ENCODE assay signal across 21 mouse cellular contexts in genomic region chr14:54457907-54458569, GRCm38 (mm10). TPM values are rescaled to one million over a fixed set of nuclear protein-coding genes. Genes with fewer than 3 reads are reported as not detected.
A peak's percentile ranks its signal among the peaks of the same experiment; 100 is the strongest.
DNase-seq lines count a peak whose midpoint lies in the region; ATAC-seq and TF ChIP-seq lines count a peak whose summit lies in the region.
"Had no signal": no experiment of that assay in that cellular context is flagged by ENCODE, and none has a peak within 500 bp of the region (broad histone marks: within the 10 kb centered on the region; RNA-seq: fewer than 3 reads in every experiment).

No protein-coding gene starts in this region.

- H3K9ac ChIP-seq in liver, embryonic 15.5 days = no peak overlapping the region
- H3K9ac ChIP-seq in liver, postnatal 0 days (replicated peaks) = no peak overlapping the region
- H3K9ac ChIP-seq in liver, embryonic 12.5 days = no peak overlapping the region
- peak overlapping the region; percentile 13 for H3K9ac ChIP-seq in MEL (ENCODE audit: control insufficient read depth, low read depth, low read length, poor library complexity, severe bottlenecking)
- H3K9ac ChIP-seq: embryonic facial prominence, embryonic 12.5 days; forebrain, embryonic 13.5 days; forebrain, embryonic 15.5 days; forebrain, postnatal 0 days had no signal

- TF ChIP-seq EP300 in liver, postnatal 0 days (IDR thresholded peaks at IDR 0.05; ENCODE audit: low read depth) = 0 out of 2 replicates have a peak, but pooled peaks have one; percentile 23
- peak; percentile 74 to 78 for TF ChIP-seq EP300 in MEL (IDR thresholded peaks at IDR 0.05; ENCODE audit: low read depth in 1 of 2, low read length in 2 of 2)

- DNase-seq in liver (no peak), MEL (ENCODE audit: low read depth, low spot score) (peak; percentile 84), MEL-GATA-1-ER (ENCODE audit: extremely low read depth, low read depth) (peak; percentile 49)
- DNase-seq in liver, postnatal 0 days = no peak
- no peak for DNase-seq in cerebellum, postnatal 4 days (ENCODE audit: low spot score in 2 of 2)
- DNase-seq: adrenal gland, adult 2 months; adrenal gland, postnatal 10 days; adrenal gland, postnatal 25 days; cerebellum, adult 11 months; cerebellum, adult 18-20 months; cerebellum, adult 8-10 months; cerebellum, adult 9-11 months; cerebellum, postnatal 14 days; cerebellum, postnatal 36 days; forebrain, postnatal 0 days had no signal

- no peak for TF ChIP-seq CTCF in liver, postnatal 0 days (IDR thresholded peaks at IDR 0.05; ENCODE audit: low read depth)
- TF ChIP-seq CTCF in MEL (IDR thresholded peaks at IDR 0.05 in 2 of 3, conservative IDR thresholded peaks at IDR 0.05 in 1 of 3; ENCODE audit: control insufficient read depth in 1 of 3, insufficient read depth in 1 of 3, low read depth in 2 of 3, low read length in 3 of 3, poor library complexity in 1 of 3, severe bottlenecking in 1 of 3) = no peak

- no peak for TF ChIP-seq POLR2A in MEL (IDR thresholded peaks at IDR 0.05; ENCODE audit: control insufficient read depth in 1 of 2, insufficient read depth in 1 of 2, low read depth in 1 of 2, low read length in 2 of 2, poor library complexity in 1 of 2)

- no peak for TF ChIP-seq RAD21 in MEL (IDR thresholded peaks at IDR 0.05; ENCODE audit: low read depth, low read length)

- ATAC-seq in liver, embryonic 15.5 days (ENCODE audit: insufficient read depth) = peak; percentile 15; the same call in 1 of the 2 replicates
- ATAC-seq in liver, postnatal 0 days = no peak
- no peak for ATAC-seq in liver, embryonic 12.5 days
- ATAC-seq: forebrain, embryonic 13.5 days; forebrain, embryonic 15.5 days; forebrain, postnatal 0 days had no signal

- H3K79me2 ChIP-seq in MEL (ENCODE audit: control insufficient read depth, insufficient read depth, low read length, poor library complexity) = no peaks in the 10 kb centered on the region

- WGBS in liver, embryonic 15.5 days (ENCODE audit: insufficient replicate concordance) = 60% methylated on average over 14 of the region's 14 CpGs
- 72% methylated on average over 14 of the region's 14 CpGs for WGBS in liver, postnatal 0 days (ENCODE audit: insufficient replicate concordance)
- 69% methylated on average over 13 of the region's 14 CpGs for WGBS in liver, embryonic 12.5 days (ENCODE audit: insufficient replicate concordance)

- no peaks in the 10 kb centered on the region for H3K36me3 ChIP-seq in liver, embryonic 15.5 days (replicated peaks)
- no peaks in the 10 kb centered on the region for H3K36me3 ChIP-seq in liver, postnatal 0 days (replicated peaks; ENCODE audit: insufficient read depth, low read length)
- H3K36me3 ChIP-seq in liver, embryonic 12.5 days = no peaks in the 10 kb centered on the region
- H3K36me3 ChIP-seq in MEL (ENCODE audit: control insufficient read depth in 1 of 2, insufficient read depth in 2 of 2, low read length in 2 of 2) = peaks cover 0 to 9% of the 10 kb centered on the region in 2 experiments; a peak in 2 of 4 replicates
- H3K36me3 ChIP-seq: embryonic facial prominence, embryonic 10.5 days; embryonic facial prominence, embryonic 12.5 days; forebrain, embryonic 15.5 days had no signal

- no peak overlapping the region for H3K27ac ChIP-seq in liver, embryonic 15.5 days (replicated peaks)
- H3K27ac ChIP-seq in liver, postnatal 0 days (ENCODE audit: low read depth) = no peak overlapping the region
- H3K27ac ChIP-seq in liver, embryonic 12.5 days = no peak overlapping the region
- H3K27ac ChIP-seq in MEL (ENCODE audit: control insufficient read depth, low read depth, low read length) = peak overlapping the region; percentile 57
- H3K27ac ChIP-seq: embryonic facial prominence, embryonic 10.5 days; embryonic facial prominence, embryonic 12.5 days; forebrain, embryonic 13.5 days; forebrain, embryonic 15.5 days had no signal

- no peaks in the 10 kb centered on the region for H3K9me3 ChIP-seq in liver, embryonic 15.5 days (replicated peaks)
- H3K9me3 ChIP-seq in liver, postnatal 0 days (ENCODE audit: low read length) = no peaks in the 10 kb centered on the region
- H3K9me3 ChIP-seq in liver, embryonic 12.5 days (replicated peaks) = no peaks in the 10 kb centered on the region
- H3K9me3 ChIP-seq in MEL (replicated peaks; ENCODE audit: insufficient read depth, low read length) = no peaks in the 10 kb centered on the region
- H3K9me3 ChIP-seq: embryonic facial prominence, embryonic 10.5 days; embryonic facial prominence, embryonic 12.5 days; forebrain, embryonic 13.5 days; forebrain, embryonic 15.5 days had no signal

- no peak overlapping the region for H3K4me2 ChIP-seq in liver, embryonic 15.5 days
- H3K4me2 ChIP-seq in liver, postnatal 0 days (ENCODE audit: low read depth, low read length) = no peak overlapping the region
- no peak overlapping the region for H3K4me2 ChIP-seq in liver, embryonic 12.5 days
- H3K4me2 ChIP-seq: embryonic facial prominence, embryonic 12.5 days; forebrain, embryonic 13.5 days; forebrain, embryonic 15.5 days had no signal

- peaks cover 20% of the 10 kb centered on the region for H3K4me1 ChIP-seq in liver, embryonic 15.5 days (replicated peaks)
- peaks cover 17% of the 10 kb centered on the region for H3K4me1 ChIP-seq in liver, postnatal 0 days (ENCODE audit: insufficient read depth)
- H3K4me1 ChIP-seq in liver, embryonic 12.5 days = peaks cover 22% of the 10 kb centered on the region
- peaks cover 7 to 25% of the 10 kb centered on the region in 2 experiments for H3K4me1 ChIP-seq in MEL (ENCODE audit: control insufficient read depth in 1 of 2, insufficient read depth in 2 of 2, low read length in 2 of 2)
- H3K4me1 ChIP-seq: embryonic facial prominence, embryonic 10.5 days; embryonic facial prominence, embryonic 12.5 days; forebrain, embryonic 13.5 days; forebrain, embryonic 15.5 days had no signal

- H3K4me3 ChIP-seq in liver, embryonic 15.5 days (replicated peaks) = no peak overlapping the region
- H3K4me3 ChIP-seq in liver, postnatal 0 days (ENCODE audit: low read depth, low read length) = no peak overlapping the region
- H3K4me3 ChIP-seq in liver, embryonic 12.5 days = no peak overlapping the region
- peak overlapping the region; percentile 22 to 27 for H3K4me3 ChIP-seq in MEL (ENCODE audit: control insufficient read depth in 1 of 2, insufficient read depth in 1 of 2, low read depth in 2 of 2, low read length in 2 of 2)
- H3K4me3 ChIP-seq: embryonic facial prominence, embryonic 10.5 days; embryonic facial prominence, embryonic 12.5 days; forebrain, embryonic 13.5 days; forebrain, embryonic 15.5 days had no signal

- H3K27me3 ChIP-seq in liver, embryonic 15.5 days = no peaks in the 10 kb centered on the region
- H3K27me3 ChIP-seq in liver, postnatal 0 days (ENCODE audit: insufficient read depth, low read length) = no peaks in the 10 kb centered on the region
- H3K27me3 ChIP-seq in liver, embryonic 12.5 days (replicated peaks) = 0 out of 2 replicates have a peak, but pooled peaks cover 5% of the 10 kb centered on the region
- no peaks in the 10 kb centered on the region for H3K27me3 ChIP-seq in MEL (ENCODE audit: control insufficient read depth in 1 of 2, insufficient read depth in 2 of 2, low read length in 2 of 2)
- H3K27me3 ChIP-seq: embryonic facial prominence, embryonic 12.5 days; forebrain, embryonic 13.5 days; forebrain, embryonic 15.5 days had no signal

TF ChIP-seq in MEL, 35 proteins besides CTCF, POLR2A, EP300 and RAD21 (continues in another document):
- no peak for TF ChIP-seq ZC3H11A (IDR thresholded peaks at IDR 0.05; ENCODE audit: low read depth, low read length)
- peak; percentile 86 for TF ChIP-seq GATA1 (IDR thresholded peaks at IDR 0.05; ENCODE audit: low read depth, low read length)

RNA-seq across cellular contexts. Expression of gene Lrp10, which starts 5.9 kb away (rescaled TPM):
- polyA plus RNA-seq in liver, embryonic 15.5 days (2015; fragmentation: Nextera tagmentation; extraction: Ambion mirVana) = 21.2 and 23.0 TPM in 2 replicates
- 20.9 and 25.3 TPM in 2 replicates for polyA plus RNA-seq in liver, postnatal 0 days (2015; fragmentation: Nextera tagmentation; extraction: Ambion mirVana)
- polyA plus RNA-seq in liver, embryonic 12.5 days (2016; fragmentation: Nextera tagmentation; extraction: Ambion mirVana) = 31.2 and 32.9 TPM in 2 replicates
- 53.6 and 55.4 TPM in 2 replicates for total RNA-seq in MEL (2012; rRNA removed)
- polyA plus RNA-seq in MEL (2012; ENCODE audit: insufficient read depth in 1 of 2, insufficient read length in 2 of 2, low read depth in 1 of 2, low replicate concordance in 2 of 2, missing spikeins in 1 of 2) = 100 to 1,000 TPM in 1 of 2 experiments, not detected in 1; 110 TPM

RNA-seq across cellular contexts. Expression of gene Rem2, which starts 17.9 kb away (rescaled TPM):
- polyA plus RNA-seq in liver, embryonic 15.5 days (2015; fragmentation: Nextera tagmentation; extraction: Ambion mirVana) = 0.20 and 0.23 TPM in 2 replicates
- 0.66 and 0.87 TPM in 2 replicates for polyA plus RNA-seq in liver, postnatal 0 days (2015; fragmentation: Nextera tagmentation; extraction: Ambion mirVana)
- 0.19 and 0.39 TPM in 2 replicates for polyA plus RNA-seq in liver, embryonic 12.5 days (2016; fragmentation: Nextera tagmentation; extraction: Ambion mirVana)
- total RNA-seq in MEL (2012; rRNA removed) = 28.6 and 38.8 TPM in 2 replicates
- polyA plus RNA-seq in MEL (2012; ENCODE audit: insufficient read depth in 1 of 2, insufficient read length in 2 of 2, low read depth in 1 of 2, low replicate concordance in 2 of 2, missing spikeins in 1 of 2) = 1 to 10 TPM in 1 of 2 experiments, not detected in 1; 4.8 TPM

RNA-seq across cellular contexts. Expression of gene Mmp14, which starts 26.6 kb away (rescaled TPM):
- 22.6 and 24.7 TPM in 2 replicates for polyA plus RNA-seq in liver, embryonic 15.5 days (2015; fragmentation: Nextera tagmentation; extraction: Ambion mirVana)
- polyA plus RNA-seq in liver, postnatal 0 days (2015; fragmentation: Nextera tagmentation; extraction: Ambion mirVana) = 38.1 and 39.8 TPM in 2 replicates
- 36.7 and 38.2 TPM in 2 replicates for polyA plus RNA-seq in liver, embryonic 12.5 days (2016; fragmentation: Nextera tagmentation; extraction: Ambion mirVana)
- total RNA-seq in MEL (2012; rRNA removed) = 19.4 and 20.1 TPM in 2 replicates
- polyA plus RNA-seq in MEL (2012; ENCODE audit: insufficient read depth in 1 of 2, insufficient read length in 2 of 2, low read depth in 1 of 2, low replicate concordance in 2 of 2, missing spikeins in 1 of 2) = 10 to 100 TPM in 1 of 2 experiments, not detected in 1; 29.9 TPM

RNA-seq across cellular contexts. Expression of gene Mrpl52, which starts 31.3 kb away (rescaled TPM):
- polyA plus RNA-seq in liver, embryonic 15.5 days (2015; fragmentation: Nextera tagmentation; extraction: Ambion mirVana) = 128 and 168 TPM in 2 replicates
- polyA plus RNA-seq in liver, postnatal 0 days (2015; fragmentation: Nextera tagmentation; extraction: Ambion mirVana) = 261 and 284 TPM in 2 replicates
- 269 and 282 TPM in 2 replicates for polyA plus RNA-seq in liver, embryonic 12.5 days (2016; fragmentation: Nextera tagmentation; extraction: Ambion mirVana)
- total RNA-seq in MEL (2012; rRNA removed) = 473 and 532 TPM in 2 replicates
- polyA plus RNA-seq in MEL (2012; ENCODE audit: insufficient read depth in 1 of 2, insufficient read length in 2 of 2, low read depth in 1 of 2, low replicate concordance in 2 of 2, missing spikeins in 1 of 2) = 100 to 1,000 TPM in 1 of 2 experiments, not detected in 1; 469 TPM

RNA-seq across cellular contexts. Expression of gene Slc7a7, which starts 40.5 kb away (rescaled TPM):
- polyA plus RNA-seq in liver, embryonic 15.5 days (2015; fragmentation: Nextera tagmentation; extraction: Ambion mirVana) = 9.9 and 10.5 TPM in 2 replicates
- 5.0 and 5.1 TPM in 2 replicates for polyA plus RNA-seq in liver, postnatal 0 days (2015; fragmentation: Nextera tagmentation; extraction: Ambion mirVana)
- 8.4 and 8.5 TPM in 2 replicates for polyA plus RNA-seq in liver, embryonic 12.5 days (2016; fragmentation: Nextera tagmentation; extraction: Ambion mirVana)
- total RNA-seq in MEL (2012; rRNA removed) = 20.1 and 42.4 TPM in 2 replicates
- 10 to 100 TPM in 1 of 2 experiments, not detected in 1; 65.6 TPM for polyA plus RNA-seq in MEL (2012; ENCODE audit: insufficient read depth in 1 of 2, insufficient read length in 2 of 2, low read depth in 1 of 2, low replicate concordance in 2 of 2, missing spikeins in 1 of 2)

Comparison
In these comparisons a context has a peak if more than half of its experiments do, and no peak if none do; other contexts are left out.
1. H3K4me3 ChIP-seq: peak in MEL (2 of 2); none in liver, embryonic 15.5 days (single experiment), liver, postnatal 0 days (single experiment) and liver, embryonic 12.5 days (single experiment).
2. DNase-seq: peak in MEL (single experiment) and MEL-GATA-1-ER (single experiment); none in liver (single experiment), liver, postnatal 0 days (single experiment) and cerebellum, postnatal 4 days (0 of 2).